Mouse (Mus musculus) small intestine, adult 2 months (tissue): ENCODE data around the gene Rel.

Source experiments
- CTCF ChIP-seq: fragments of 200-500 bp; IDR thresholded peaks from 2 replicates; pipeline ENCODE4 v1.5.1; 2012; ENCODE audit warnings: low read depth, mild to moderate bottlenecking, control low read depth, inconsistent platforms, low read length, moderate library complexity, mixed read lengths; ENCODE audit not compliant: insufficient replicate concordance, insufficient read length; ENCODE audit errors: extremely low read depth
- POLR2A ChIP-seq: fragments of 200-500 bp; IDR thresholded peaks from 2 replicates; pipeline ENCODE4 v1.6.1; 2012; ENCODE audit warnings: low read depth, mild to moderate bottlenecking, control low read depth, inconsistent platforms, low read length, moderate library complexity

DNA sequence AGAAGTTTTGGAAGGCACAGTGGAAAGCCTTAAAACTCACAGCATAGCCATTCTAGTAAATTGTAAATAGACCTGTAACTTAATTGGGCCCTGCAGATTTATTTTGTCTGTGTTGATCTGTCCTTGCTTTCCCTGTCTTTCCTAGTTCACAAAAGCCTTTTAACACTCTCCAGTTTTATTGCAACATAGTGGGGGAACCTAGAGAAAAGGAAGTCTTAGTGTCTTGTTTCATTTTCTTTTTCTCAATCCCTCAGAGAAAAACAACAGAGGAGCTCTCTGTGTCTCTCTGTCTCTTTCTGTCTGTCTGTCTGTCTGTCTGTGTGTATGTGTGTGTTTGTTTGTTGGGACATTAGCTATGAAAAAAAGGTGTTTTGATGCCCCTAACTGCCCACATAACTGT lies 74.9 kb downstream of the Rel start:
- TF ChIP-seq CTCF = no peak
- TF ChIP-seq POLR2A = no peak
